Mouse (Mus musculus): ENCODE measurements around the gene Ttll5. TPM values are rescaled to one million over a fixed set of nuclear protein-coding genes. Genes with fewer than 3 reads are reported as not detected.

The Ttll5 gene
- polyA plus RNA-seq, 1 experiment from 2014 or later, result 15.9 TPM

GRCm38 (mm10) chr12:86091601-86092132 lies 267.2 kb downstream of the Ttll5 start:
- H3K27ac ChIP-seq (ENCODE audit: low read length), result no peak overlapping the region
- no peak overlapping the region for H3K9ac ChIP-seq (replicated peaks; ENCODE audit: low read depth, low read length)
- ATAC-seq, result no peak
- H3K4me1 ChIP-seq (replicated peaks; ENCODE audit: control insufficient read depth, insufficient read depth, low read length), result peaks cover 3% of the 10 kb centered on the region; the same call in 1 of the 2 replicates
- H3K4me2 ChIP-seq (ENCODE audit: low read length), result no peak overlapping the region
- H3K27me3 ChIP-seq (replicated peaks; ENCODE audit: control insufficient read depth, insufficient read depth, low read length), result no peaks in the 10 kb centered on the region
- H3K9me3 ChIP-seq (ENCODE audit: control insufficient read depth, low read length), result no peaks in the 10 kb centered on the region
- no peaks in the 10 kb centered on the region for H3K36me3 ChIP-seq (ENCODE audit: control insufficient read depth, insufficient read depth)
- WGBS, result 31% methylated on average over 18 of the region's 18 CpGs
- H3K4me3 ChIP-seq (replicated peaks; ENCODE audit: low read length), result no peak overlapping the region

GRCm38 (mm10) chr12:86094075-86094474 lies 269.6 kb downstream of the Ttll5 start:
- Histone ChIP-seq H3K27me3 (replicated peaks; ENCODE audit: control insufficient read depth, insufficient read depth, low read length) (no peaks in the 10 kb centered on the region), H3K4me3 (replicated peaks; ENCODE audit: low read length) (no peak overlapping the region), H3K36me3 (ENCODE audit: control insufficient read depth, insufficient read depth) (no peaks in the 10 kb centered on the region), H3K4me1 (replicated peaks; ENCODE audit: control insufficient read depth, insufficient read depth, low read length) (peaks cover 3% of the 10 kb centered on the region; the same call in 1 of the 2 replicates), H3K9me3 (ENCODE audit: control insufficient read depth, low read length) (no peaks in the 10 kb centered on the region), H3K4me2 (ENCODE audit: low read length) (no peak overlapping the region), H3K27ac (ENCODE audit: low read length) (no peak overlapping the region), H3K9ac (replicated peaks; ENCODE audit: low read depth, low read length) (no peak overlapping the region)
- WGBS, result 95% methylated on average over 4 of the region's 4 CpGs
- ATAC-seq, result no peak

GRCm38 (mm10) chr12:86095806-86096205 lies 271.3 kb downstream of the Ttll5 start:
- 95% methylated on average over 4 of the region's 4 CpGs for WGBS
- no peak overlapping the region for H3K27ac ChIP-seq (ENCODE audit: low read length)
- H3K36me3 ChIP-seq (ENCODE audit: control insufficient read depth, insufficient read depth), result no peaks in the 10 kb centered on the region
- no peak overlapping the region for H3K4me2 ChIP-seq (ENCODE audit: low read length)
- peaks cover 3% of the 10 kb centered on the region; the same call in 1 of the 2 replicates for H3K4me1 ChIP-seq (replicated peaks; ENCODE audit: control insufficient read depth, insufficient read depth, low read length)
- H3K9ac ChIP-seq (replicated peaks; ENCODE audit: low read depth, low read length), result no peak overlapping the region
- no peak overlapping the region for H3K4me3 ChIP-seq (replicated peaks; ENCODE audit: low read length)
- no peaks in the 10 kb centered on the region for H3K27me3 ChIP-seq (replicated peaks; ENCODE audit: control insufficient read depth, insufficient read depth, low read length)
- ATAC-seq, result no peak
- no peaks in the 10 kb centered on the region for H3K9me3 ChIP-seq (ENCODE audit: control insufficient read depth, low read length)

GRCm38 (mm10) chr12:86097781-86098180 lies 273.3 kb downstream of the Ttll5 start:
- Histone ChIP-seq H3K4me2 (ENCODE audit: low read length) (no peak overlapping the region), H3K9ac (replicated peaks; ENCODE audit: low read depth, low read length) (no peak overlapping the region), H3K4me1 (replicated peaks; ENCODE audit: control insufficient read depth, insufficient read depth, low read length) (no peaks in the 10 kb centered on the region), H3K4me3 (replicated peaks; ENCODE audit: low read length) (no peak overlapping the region), H3K36me3 (ENCODE audit: control insufficient read depth, insufficient read depth) (no peaks in the 10 kb centered on the region), H3K9me3 (ENCODE audit: control insufficient read depth, low read length) (no peaks in the 10 kb centered on the region), H3K27me3 (replicated peaks; ENCODE audit: control insufficient read depth, insufficient read depth, low read length) (no peaks in the 10 kb centered on the region), H3K27ac (ENCODE audit: low read length) (no peak overlapping the region)
- WGBS, result 61% methylated on average over 11 of the region's 11 CpGs
- no peak for ATAC-seq

- no peaks in the 10 kb centered on the region for H3K27me3 ChIP-seq (replicated peaks; ENCODE audit: control insufficient read depth, insufficient read depth, low read length)
- H3K9ac ChIP-seq (replicated peaks; ENCODE audit: low read depth, low read length), result no peak overlapping the region
- H3K4me3 ChIP-seq (replicated peaks; ENCODE audit: low read length), result no peak overlapping the region
- no peaks in the 10 kb centered on the region for H3K36me3 ChIP-seq (ENCODE audit: control insufficient read depth, insufficient read depth)
- WGBS, result 78% methylated on average over 3 of the region's 3 CpGs
- peaks cover 11% of the 10 kb centered on the region for H3K4me1 ChIP-seq (replicated peaks; ENCODE audit: control insufficient read depth, insufficient read depth, low read length)
- no peaks in the 10 kb centered on the region for H3K9me3 ChIP-seq (ENCODE audit: control insufficient read depth, low read length)
- no peak overlapping the region for H3K4me2 ChIP-seq (ENCODE audit: low read length)
- H3K27ac ChIP-seq (ENCODE audit: low read length), result no peak overlapping the region
- ATAC-seq, result no peak
These were observed 276.3 kb downstream of the Ttll5 start for GRCm38 (mm10) chr12:86100711-86101110.

GRCm38 (mm10) chr12:86102686-86103085 lies 278.2 kb downstream of the Ttll5 start:
- no peak overlapping the region for H3K4me3 ChIP-seq (replicated peaks; ENCODE audit: low read length)
- no peaks in the 10 kb centered on the region for H3K36me3 ChIP-seq (ENCODE audit: control insufficient read depth, insufficient read depth)
- H3K27ac ChIP-seq (ENCODE audit: low read length), result no peak overlapping the region
- peaks cover 11% of the 10 kb centered on the region for H3K4me1 ChIP-seq (replicated peaks; ENCODE audit: control insufficient read depth, insufficient read depth, low read length)
- WGBS, result 78% methylated on average over 8 of the region's 8 CpGs
- no peak overlapping the region for H3K9ac ChIP-seq (replicated peaks; ENCODE audit: low read depth, low read length)
- H3K9me3 ChIP-seq (ENCODE audit: control insufficient read depth, low read length), result no peaks in the 10 kb centered on the region
- no peaks in the 10 kb centered on the region for H3K27me3 ChIP-seq (replicated peaks; ENCODE audit: control insufficient read depth, insufficient read depth, low read length)
- ATAC-seq, result no peak
- no peak overlapping the region for H3K4me2 ChIP-seq (ENCODE audit: low read length)

DNA sequence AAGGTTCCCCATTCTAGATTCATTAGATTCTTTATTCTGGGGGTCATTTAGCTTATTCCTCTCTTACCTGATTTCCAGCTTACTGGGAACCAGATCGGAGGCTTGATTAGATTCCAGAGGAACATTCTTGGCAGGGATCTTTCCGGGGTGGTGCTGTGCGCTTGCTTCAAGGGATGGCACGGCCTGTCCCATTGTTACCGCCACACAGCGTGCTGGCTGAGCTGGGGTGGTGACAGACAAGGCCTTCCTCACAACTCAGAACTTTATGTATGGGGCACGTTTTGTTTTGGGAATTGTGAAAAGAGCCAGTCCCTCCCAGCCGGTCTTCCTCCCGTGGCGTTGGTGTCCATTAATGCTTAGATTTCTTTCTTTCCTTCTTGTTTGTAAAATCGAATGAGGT lies 278.9 kb downstream of the Ttll5 start:
- Histone ChIP-seq H3K4me1 (replicated peaks; ENCODE audit: control insufficient read depth, insufficient read depth, low read length) (peaks cover 11% of the 10 kb centered on the region), H3K4me2 (ENCODE audit: low read length) (no peak overlapping the region), H3K27me3 (replicated peaks; ENCODE audit: control insufficient read depth, insufficient read depth, low read length) (no peaks in the 10 kb centered on the region), H3K27ac (ENCODE audit: low read length) (no peak overlapping the region), H3K36me3 (ENCODE audit: control insufficient read depth, insufficient read depth) (no peaks in the 10 kb centered on the region), H3K4me3 (replicated peaks; ENCODE audit: low read length) (no peak overlapping the region), H3K9ac (replicated peaks; ENCODE audit: low read depth, low read length) (no peak overlapping the region), H3K9me3 (ENCODE audit: control insufficient read depth, low read length) (no peaks in the 10 kb centered on the region)
- WGBS, result 8% methylated on average over 11 of the region's 11 CpGs
- no peak for ATAC-seq

- Histone ChIP-seq H3K27ac (ENCODE audit: low read length) (no peak overlapping the region), H3K4me2 (ENCODE audit: low read length) (no peak overlapping the region), H3K36me3 (ENCODE audit: control insufficient read depth, insufficient read depth) (no peaks in the 10 kb centered on the region), H3K4me3 (replicated peaks; ENCODE audit: low read length) (no peak overlapping the region), H3K9ac (replicated peaks; ENCODE audit: low read depth, low read length) (no peak overlapping the region), H3K9me3 (ENCODE audit: control insufficient read depth, low read length) (no peaks in the 10 kb centered on the region), H3K4me1 (replicated peaks; ENCODE audit: control insufficient read depth, insufficient read depth, low read length) (peaks cover 11% of the 10 kb centered on the region), H3K27me3 (replicated peaks; ENCODE audit: control insufficient read depth, insufficient read depth, low read length) (no peaks in the 10 kb centered on the region)
- 43% methylated on average over 8 of the region's 8 CpGs for WGBS
- ATAC-seq, result no peak
These were observed 279.4 kb downstream of the Ttll5 start for GRCm38 (mm10) chr12:86103852-86104251.

- Histone ChIP-seq H3K36me3 (ENCODE audit: control insufficient read depth, insufficient read depth) (no peaks in the 10 kb centered on the region), H3K27me3 (replicated peaks; ENCODE audit: control insufficient read depth, insufficient read depth, low read length) (no peaks in the 10 kb centered on the region), H3K9me3 (ENCODE audit: control insufficient read depth, low read length) (no peaks in the 10 kb centered on the region), H3K4me2 (ENCODE audit: low read length) (no peak overlapping the region), H3K4me1 (replicated peaks; ENCODE audit: control insufficient read depth, insufficient read depth, low read length) (peaks cover 11% of the 10 kb centered on the region), H3K9ac (replicated peaks; ENCODE audit: low read depth, low read length) (no peak overlapping the region), H3K4me3 (replicated peaks; ENCODE audit: low read length) (no peak overlapping the region), H3K27ac (ENCODE audit: low read length) (no peak overlapping the region)
- ATAC-seq, result no peak
- WGBS, result 79% methylated on average over 11 of the region's 11 CpGs
These were observed 279.8 kb downstream of the Ttll5 start for GRCm38 (mm10) chr12:86104297-86104696.

GRCm38 (mm10) chr12:86105546-86105945 lies 281.1 kb downstream of the Ttll5 start:
- Histone ChIP-seq H3K9me3 (ENCODE audit: control insufficient read depth, low read length) (no peaks in the 10 kb centered on the region), H3K4me2 (ENCODE audit: low read length) (no peak overlapping the region), H3K36me3 (ENCODE audit: control insufficient read depth, insufficient read depth) (no peaks in the 10 kb centered on the region), H3K9ac (replicated peaks; ENCODE audit: low read depth, low read length) (no peak overlapping the region), H3K27me3 (replicated peaks; ENCODE audit: control insufficient read depth, insufficient read depth, low read length) (no peaks in the 10 kb centered on the region), H3K27ac (ENCODE audit: low read length) (no peak overlapping the region), H3K4me3 (replicated peaks; ENCODE audit: low read length) (no peak overlapping the region), H3K4me1 (replicated peaks; ENCODE audit: control insufficient read depth, insufficient read depth, low read length) (peaks cover 11% of the 10 kb centered on the region)
- no peak for ATAC-seq
- WGBS, result 79% methylated on average over 8 of the region's 10 CpGs

Data from forebrain, embryonic 16.5 days (tissue).